Mouse (Mus musculus): ENCODE data around the gene Lsm14a.

DNA sequence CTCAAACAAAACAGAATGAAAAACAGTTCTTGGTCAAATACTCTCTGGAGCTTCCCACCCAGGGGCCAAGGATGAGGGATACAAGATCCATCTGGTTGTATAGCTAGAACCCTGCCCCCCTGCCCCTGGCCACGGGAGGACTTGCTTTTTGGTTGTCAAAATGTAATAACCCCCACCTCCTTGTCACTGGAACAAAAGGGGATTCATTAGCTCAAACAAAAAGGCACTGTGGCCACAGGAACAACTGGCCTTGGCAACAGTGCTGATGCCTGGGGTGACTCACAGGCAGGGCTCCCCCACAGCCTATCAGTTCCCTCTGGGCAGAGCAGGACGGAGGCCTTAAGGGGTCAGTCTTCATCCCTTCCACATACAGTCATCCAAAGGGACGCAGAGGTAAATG lies 73.2 kb downstream of the Lsm14a start:
- no peak for TF ChIP-seq CTCF (IDR thresholded peaks at IDR 0.05; ENCODE audit: borderline replicate concordance, control insufficient read depth, extremely low read depth, insufficient read depth, low read length, poor library complexity)
- TF ChIP-seq POLR2A (IDR thresholded peaks at IDR 0.05; ENCODE audit: control insufficient read depth, extremely low read depth, insufficient read depth, low read length, poor library complexity), result no peak
